Mouse (Mus musculus): ENCODE results near the gene Zfp764.
"Not testable (repeated sequence)": the region's sequence is repeated elsewhere in the genome, so short reads cannot be mapped to it uniquely, and the experiment has no call there.

The Zfp764 gene

GRCm38 (mm10) chr7:127391538-127391937 lies 15.1 kb downstream of the Zfp764 start:
- DNase-seq (ENCODE audit: low spot score in 2 of 2) = no peak

GRCm38 (mm10) chr7:127390306-127390705 lies 16.3 kb downstream of the Zfp764 start:
- DNase-seq (ENCODE audit: low spot score in 2 of 2) = no peak

GRCm38 (mm10) chr7:127388201-127388600 lies 18.4 kb downstream of the Zfp764 start:
- DNase-seq (ENCODE audit: low spot score in 2 of 2) = not testable (repeated sequence)

- DNase-seq (ENCODE audit: low spot score in 2 of 2) = peak; percentile 84 to 87
These were observed 19.8 kb downstream of the Zfp764 start, which contains the start of gene 9130019O22Rik for GRCm38 (mm10) chr7:127386641-127387392. 9130019O22Rik (minus strand) TSS chr7:127387166.

GRCm38 (mm10) chr7:127385560-127385959 lies 21.1 kb downstream of the Zfp764 start:
- DNase-seq (ENCODE audit: low spot score in 2 of 2) = not testable (repeated sequence)

GRCm38 (mm10) chr7:127378310-127378921 lies 28.2 kb downstream of the Zfp764 start:
- no peak for DNase-seq (ENCODE audit: low spot score in 2 of 2)

GRCm38 (mm10) chr7:127375271-127376245 lies 31.1 kb downstream of the Zfp764 start, which contains the start of gene Zfp747:
Zfp747 (minus strand) TSS chr7:127376050.
- peak; percentile 93 for DNase-seq (ENCODE audit: low spot score in 2 of 2)

- DNase-seq (ENCODE audit: low spot score in 2 of 2) = not testable (repeated sequence)
These were observed 34.8 kb downstream of the Zfp764 start for GRCm38 (mm10) chr7:127371870-127372269.

- no peak for DNase-seq (ENCODE audit: low spot score in 2 of 2)
These were observed 35.4 kb downstream of the Zfp764 start for GRCm38 (mm10) chr7:127371213-127371612.

GRCm38 (mm10) chr7:127366249-127366648 lies 40.4 kb downstream of the Zfp764 start:
- DNase-seq (ENCODE audit: low spot score in 2 of 2) = no peak

GRCm38 (mm10) chr7:127364166-127364565 lies 42.5 kb downstream of the Zfp764 start:
- no peak for DNase-seq (ENCODE audit: low spot score in 2 of 2)

- no peak for DNase-seq (ENCODE audit: low spot score in 2 of 2)
These were observed 43.1 kb downstream of the Zfp764 start for GRCm38 (mm10) chr7:127363475-127363921.

GRCm38 (mm10) chr7:127362418-127362817 lies 44.2 kb downstream of the Zfp764 start:
- DNase-seq (ENCODE audit: low spot score in 2 of 2) = not testable (repeated sequence)

- no peak for DNase-seq (ENCODE audit: low spot score in 2 of 2)
These were observed 45.2 kb downstream of the Zfp764 start for GRCm38 (mm10) chr7:127361449-127361848.

- DNase-seq (ENCODE audit: low spot score in 2 of 2) = no peak
These were observed 46.4 kb downstream of the Zfp764 start for GRCm38 (mm10) chr7:127360265-127360664.

- no peak for DNase-seq (ENCODE audit: low spot score in 2 of 2)
These were observed 48.1 kb downstream of the Zfp764 start for GRCm38 (mm10) chr7:127358472-127358871.

- DNase-seq (ENCODE audit: low spot score in 2 of 2) = no peak
These were observed 48.8 kb downstream of the Zfp764 start for GRCm38 (mm10) chr7:127357871-127358270.

- DNase-seq (ENCODE audit: low spot score in 2 of 2) = no peak
These were observed 50.8 kb downstream of the Zfp764 start for GRCm38 (mm10) chr7:127355796-127356195.
